Mouse (Mus musculus) intestine, embryonic 14.5 days (tissue): ENCODE data around the gene Mark4. TPM values are rescaled to one million over a fixed set of nuclear protein-coding genes. Genes with fewer than 3 reads are reported as not detected.

Source experiments
- ATAC-seq: fragments of 200-750 bp; cut with Nextera tagmentation; replicated peaks from 2 replicates; pipeline ENCODE4 v1.8.0; 2017; ENCODE audit warnings: low read depth, moderate number of reproducible peaks, moderate TSS enrichment, moderate library complexity; ENCODE audit not compliant: low FRiP score, low TSS enrichment
- DNase-seq: peaks from one replicate; pipeline ENCODE4 v3.0.0-alpha.2; 2018; ENCODE audit warnings: low spot score
- H3K27ac ChIP-seq: fragments of 300-500 bp; sonication (generic); 2 replicates; pipeline ENCODE4 v1.5.1; 2014; ENCODE audit warnings: low read depth, mild to moderate bottlenecking, control low read depth
- H3K27me3 ChIP-seq: fragments of 300-500 bp; sonication (generic); replicated peaks from 2 replicates; pipeline ENCODE4 v1.6.1; 2014; ENCODE audit warnings: low read length, control low read depth; ENCODE audit not compliant: control insufficient read depth, insufficient read depth
- H3K36me3 ChIP-seq: fragments of 300-500 bp; sonication (generic); 2 replicates; pipeline ENCODE4 v1.6.1; 2014; ENCODE audit warnings: low read length, control low read depth; ENCODE audit not compliant: control insufficient read depth, insufficient read depth
- H3K4me1 ChIP-seq: fragments of 300-500 bp; sonication (generic); replicated peaks from 2 replicates; pipeline ENCODE4 v1.6.1; 2014; ENCODE audit warnings: low read length, control low read depth, mixed read lengths; ENCODE audit not compliant: control insufficient read depth, insufficient read depth
- H3K4me2 ChIP-seq: fragments of 300-500 bp; sonication (generic); 2 replicates; pipeline ENCODE4 v1.6.1; 2014; ENCODE audit warnings: low read length
- H3K4me3 ChIP-seq: fragments of 300-500 bp; sonication (generic); 2 replicates; pipeline ENCODE4 v1.5.1; 2014; ENCODE audit warnings: low read depth, low read length, control low read depth, mixed read lengths
- H3K9ac ChIP-seq: fragments of 300-500 bp; sonication (generic); 2 replicates; pipeline ENCODE4 v1.6.1; 2014; ENCODE audit warnings: mild to moderate bottlenecking, low read length
- H3K9me3 ChIP-seq: fragments of 300-500 bp; sonication (generic); 2 replicates; pipeline ENCODE4 v1.6.1; 2016; ENCODE audit warnings: low read length, control low read depth; ENCODE audit not compliant: control insufficient read depth
- WGBS: fragments of 180-500 bp; shearing (Covaris S2); extraction: QIAGEN DNeasy Blood & Tissue Kit; methylation state at CpG from one replicate; pipeline ENCODE4 v1.1.7; 2014; 5-methylcytosine and 5-hydroxymethylcytosine counted together
- polyA plus RNA-seq: library from polyadenylated mRNA; unstranded; fragments of >200 nt; fragmentation: Nextera tagmentation; extraction: Ambion mirVana; gene quantifications from 2 replicates; pipeline ENCODE4 v1.2.1, GENCODE M21; 2014

Mark4 gene
- 7.5 and 8.5 TPM in 2 replicates for polyA plus RNA-seq

GRCm38 (mm10) chr7:19458591-19459111 lies at the start of gene Mark4:
TSS of gene Mark4 (minus strand) at chr7:19458821.
- ATAC-seq = peak; percentile 86
- peak within 1 kb of the TSS; percentile 83 for H3K4me2 ChIP-seq
- under 1% methylated on average over 37 of the region's 42 CpGs for WGBS
- peak; percentile 92 for DNase-seq
- H3K27ac ChIP-seq = peak within 1 kb of the TSS; percentile 65; the same call in 1 of the 2 replicates
- H3K4me1 ChIP-seq = peaks cover 14% of the 10 kb centered on the region
- peak within 1 kb of the TSS; percentile 44 for H3K9ac ChIP-seq
- no peaks in the 10 kb centered on the region for H3K9me3 ChIP-seq
- H3K36me3 ChIP-seq = 0 out of 2 replicates have a peak, but pooled peaks cover 5% of the 10 kb centered on the region
- H3K4me3 ChIP-seq = peak within 1 kb of the TSS; percentile 91
- H3K27me3 ChIP-seq = no peaks in the 10 kb centered on the region

- Histone ChIP-seq H3K36me3 (no peaks in the 10 kb centered on the region), H3K27ac (no peak overlapping the region)
Measured at GRCm38 (mm10) chr7:19507612-19507981, 49.0 kb upstream of the Mark4 start.

GRCm38 (mm10) chr7:19506969-19507611 lies 48.5 kb upstream of the Mark4 start:
- peak; percentile 75 for DNase-seq
- H3K4me2 ChIP-seq = peak overlapping the region; percentile 95
- no peaks in the 10 kb centered on the region for H3K27me3 ChIP-seq
- H3K9ac ChIP-seq = peak overlapping the region; percentile 86
- no peaks in the 10 kb centered on the region for H3K9me3 ChIP-seq
- H3K4me1 ChIP-seq = peaks cover 12% of the 10 kb centered on the region
- no peaks in the 10 kb centered on the region for H3K36me3 ChIP-seq
- no peak overlapping the region for H3K27ac ChIP-seq
- peak overlapping the region; percentile 90 for H3K4me3 ChIP-seq
- under 1% methylated on average over 71 of the region's 71 CpGs for WGBS
- no peak for ATAC-seq

More at GRCm38 (mm10) chr7:19507612-19507981, 49.0 kb upstream of the Mark4 start:
- 4% methylated on average over 18 of the region's 18 CpGs for WGBS
- H3K4me2 ChIP-seq = peak overlapping the region; percentile 95
- ATAC-seq (no peak), DNase-seq (peak; percentile 67)
- H3K4me1 ChIP-seq = peaks cover 12% of the 10 kb centered on the region
- no peaks in the 10 kb centered on the region for H3K9me3 ChIP-seq
- peak overlapping the region; percentile 86 for H3K9ac ChIP-seq
- peak overlapping the region; percentile 90 for H3K4me3 ChIP-seq
- H3K27me3 ChIP-seq = no peaks in the 10 kb centered on the region

- Histone ChIP-seq H3K9me3 (no peaks in the 10 kb centered on the region), H3K27me3 (no peaks in the 10 kb centered on the region), H3K36me3 (no peaks in the 10 kb centered on the region), H3K4me1 (peaks cover 12% of the 10 kb centered on the region), H3K9ac (no peak overlapping the region), H3K4me3 (peak overlapping the region; percentile 90; the same call in 1 of the 2 replicates), H3K4me2 (no peak overlapping the region), H3K27ac (no peak overlapping the region)
- ATAC-seq = no peak
- DNase-seq = no peak
- 43% methylated on average over 6 of the region's 6 CpGs for WGBS
Measured at GRCm38 (mm10) chr7:19506326-19506725, 47.7 kb upstream of the Mark4 start.

- no peaks in the 10 kb centered on the region for H3K36me3 ChIP-seq
- DNase-seq = no peak
- H3K4me3 ChIP-seq = no peak overlapping the region
- ATAC-seq = no peak
- 37% methylated on average over 5 of the region's 5 CpGs for WGBS
- no peak overlapping the region for H3K9ac ChIP-seq
- H3K9me3 ChIP-seq = no peaks in the 10 kb centered on the region
- no peak overlapping the region for H3K4me2 ChIP-seq
- peaks cover 4% of the 10 kb centered on the region for H3K4me1 ChIP-seq
- no peak overlapping the region for H3K27ac ChIP-seq
- no peaks in the 10 kb centered on the region for H3K27me3 ChIP-seq
Measured at GRCm38 (mm10) chr7:19503481-19504068, 45.0 kb upstream of the Mark4 start.

- 71% methylated on average over 4 of the region's 4 CpGs for WGBS
Measured at GRCm38 (mm10) chr7:19501658-19502057, 43.0 kb upstream of the Mark4 start.

GRCm38 (mm10) chr7:19500420-19501363 lies 42.1 kb upstream of the Mark4 start:
- H3K4me1 ChIP-seq = no peaks in the 10 kb centered on the region
- H3K27me3 ChIP-seq = no peaks in the 10 kb centered on the region
- ATAC-seq (no peak), DNase-seq (no peak)
- no peak overlapping the region for H3K4me3 ChIP-seq
- 73% methylated on average over 12 of the region's 12 CpGs for WGBS
- H3K9me3 ChIP-seq = no peaks in the 10 kb centered on the region
- no peak overlapping the region for H3K27ac ChIP-seq
- H3K36me3 ChIP-seq = no peaks in the 10 kb centered on the region
- H3K4me2 ChIP-seq = no peak overlapping the region
- H3K9ac ChIP-seq = no peak overlapping the region

More at GRCm38 (mm10) chr7:19501658-19502057, 43.0 kb upstream of the Mark4 start:
- Histone ChIP-seq H3K27me3 (no peaks in the 10 kb centered on the region), H3K4me3 (no peak overlapping the region), H3K4me1 (no peaks in the 10 kb centered on the region), H3K9me3 (no peaks in the 10 kb centered on the region), H3K4me2 (no peak overlapping the region), H3K9ac (no peak overlapping the region), H3K36me3 (no peaks in the 10 kb centered on the region), H3K27ac (no peak overlapping the region)
- no peak for ATAC-seq
- DNase-seq = no peak

GRCm38 (mm10) chr7:19498326-19498725 lies 39.7 kb upstream of the Mark4 start:
- H3K4me1 ChIP-seq = no peaks in the 10 kb centered on the region
- WGBS = 44% methylated on average over 4 of the region's 4 CpGs
- H3K27ac ChIP-seq = no peak overlapping the region
- H3K4me2 ChIP-seq = no peak overlapping the region
- no peak for ATAC-seq
- H3K9me3 ChIP-seq = no peaks in the 10 kb centered on the region
- no peaks in the 10 kb centered on the region for H3K36me3 ChIP-seq
- no peak for DNase-seq
- H3K27me3 ChIP-seq = 0 out of 2 replicates have a peak, but pooled peaks cover 3% of the 10 kb centered on the region
- H3K4me3 ChIP-seq = no peak overlapping the region
- H3K9ac ChIP-seq = no peak overlapping the region
